Mouse (Mus musculus) kidney, embryonic 16.5 days (tissue): ENCODE results near the gene Fam110a. TPM values are rescaled to one million over a fixed set of nuclear protein-coding genes. Genes with fewer than 3 reads are reported as not detected.

Source experiments
- ATAC-seq: fragments of 200-750 bp; cut with Nextera tagmentation; 2 replicates; pipeline ENCODE4 v1.8.0; 2017; ENCODE audit warnings: moderate TSS enrichment; ENCODE audit not compliant: low FRiP score, low TSS enrichment
- H3K27ac ChIP-seq: fragments of 300-500 bp; sonication (generic); 2 replicates; pipeline ENCODE4 v1.5.1; 2014; ENCODE audit warnings: low read length
- H3K27me3 ChIP-seq: fragments of 300-500 bp; sonication (generic); 2 replicates; pipeline ENCODE4 v1.6.1; 2014; ENCODE audit warnings: low read length, control low read depth, mixed read lengths; ENCODE audit not compliant: insufficient read depth
- H3K36me3 ChIP-seq: fragments of 300-500 bp; sonication (generic); 2 replicates; pipeline ENCODE4 v1.6.1; 2014; ENCODE audit warnings: low read length, control low read depth, mixed read lengths; ENCODE audit not compliant: insufficient read depth
- H3K4me1 ChIP-seq: fragments of 300-500 bp; sonication (generic); 2 replicates; pipeline ENCODE4 v1.6.1; 2014; ENCODE audit warnings: low read length, control low read depth, mixed read lengths; ENCODE audit not compliant: insufficient read depth
- H3K4me2 ChIP-seq: fragments of 300-500 bp; sonication (generic); replicated peaks from 2 replicates; pipeline ENCODE4 v1.6.1; 2014; ENCODE audit warnings: low read depth, low read length
- H3K4me3 ChIP-seq: fragments of 300-500 bp; sonication (generic); 2 replicates; pipeline ENCODE4 v1.5.1; 2014; ENCODE audit warnings: mild to moderate bottlenecking, low read length
- H3K9ac ChIP-seq: fragments of 300-500 bp; sonication (generic); replicated peaks from 2 replicates; pipeline ENCODE4 v1.6.1; 2014; ENCODE audit warnings: low read length
- H3K9me3 ChIP-seq: fragments of 300-500 bp; sonication (generic); 2 replicates; pipeline ENCODE4 v1.6.1; 2016; ENCODE audit warnings: low read length, control low read depth
- WGBS: fragments of 180-500 bp; shearing (Covaris S2); extraction: QIAGEN DNeasy Blood & Tissue Kit; methylation state at CpG from one replicate; pipeline ENCODE4 v1.1.7; 2014; 5-methylcytosine and 5-hydroxymethylcytosine counted together
- microRNA counts: library from miRNA; unstranded; fragments of <30 nt; microRNA quantifications from one replicate; lab custom pipeline; 2016
- microRNA-seq: library from miRNA; unstranded; fragments of <30 nt; microRNA quantifications from one replicate; pipeline ENCODE4, GENCODE M21; 2016
- polyA plus RNA-seq: library from polyadenylated mRNA; unstranded; fragments of >200 nt; fragmentation: Nextera tagmentation; extraction: Ambion mirVana; gene quantifications from 2 replicates; pipeline ENCODE4 v1.2.1, GENCODE M21; 2015

Gene Fam110a
- polyA plus RNA-seq, 1 experiment from 2014 or later = 32.1 TPM

- Histone ChIP-seq H3K4me3 (no peak overlapping the region), H3K9me3 (no peaks in the 10 kb centered on the region), H3K4me1 (peaks cover 21% of the 10 kb centered on the region), H3K36me3 (no peaks in the 10 kb centered on the region), H3K9ac (no peak overlapping the region), H3K27me3 (peaks cover 4% of the 10 kb centered on the region; the same call in 1 of the 2 replicates), H3K4me2 (no peak overlapping the region), H3K27ac (peak overlapping the region; percentile 10; the same call in 1 of the 2 replicates)
- 53% methylated on average over 4 of the region's 4 CpGs for WGBS
- no peak for ATAC-seq
Measured at GRCm38 (mm10) chr2:151921596-151921995, 58.4 kb downstream of the Fam110a start.

GRCm38 (mm10) chr2:151921068-151921467, 59.0 kb downstream of the Fam110a start:
- peak overlapping the region; percentile 45; the same call in 1 of the 2 replicates for H3K27ac ChIP-seq
- no peak for ATAC-seq
- WGBS = 63% methylated on average over 8 of the region's 8 CpGs
- H3K9me3 ChIP-seq = no peaks in the 10 kb centered on the region
- H3K4me2 ChIP-seq = no peak overlapping the region
- H3K4me3 ChIP-seq = no peak overlapping the region
- peaks cover 4% of the 10 kb centered on the region; the same call in 1 of the 2 replicates for H3K27me3 ChIP-seq
- no peaks in the 10 kb centered on the region for H3K36me3 ChIP-seq
- peaks cover 26% of the 10 kb centered on the region for H3K4me1 ChIP-seq
- H3K9ac ChIP-seq = no peak overlapping the region

MicroRNAs within 50 kb of the gene (microRNA counts, 519-probe panel; counts per million panel counts)
- 104 counts per million, percentile 35 among the panel's probes with 10 or more counts for microRNA mmu-miR-1953 (lab: Ali Mortazavi, UCI)

Small RNA genes lying within 50 kb of the gene (microRNA-seq; reads per million reads assigned to microRNA genes)
- 0.95 reads per million for gene Mir1953

Other genes starting within 250 kb of the Fam110a start
- 49.3 and 50.2 TPM in 2 replicates for gene Psmf1, start 236.0 kb downstream of the Fam110a start, polyA plus RNA-seq
- 0.09 TPM in 1 of 2 replicates, not detected in the other for gene Rspo4, start 137.3 kb downstream of the Fam110a start, polyA plus RNA-seq
- gene Angpt4, start 69.0 kb downstream of the Fam110a start, polyA plus RNA-seq = 2.8 and 3.0 TPM in 2 replicates
- gene Slc52a3, start 16.3 kb upstream of the Fam110a start, polyA plus RNA-seq = 25.2 and 28.2 TPM in 2 replicates
- not detected in 2 replicates for gene Scrt2, start 101.3 kb upstream of the Fam110a start, polyA plus RNA-seq
- 16.1 and 17.9 TPM in 2 replicates for gene Srxn1, start 125.3 kb upstream of the Fam110a start, polyA plus RNA-seq
- 10.0 and 10.4 TPM in 2 replicates for gene Tcf15, start 163.3 kb upstream of the Fam110a start, polyA plus RNA-seq
- 90.5 and 95.1 TPM in 2 replicates for gene Csnk2a1, start 246.6 kb upstream of the Fam110a start, polyA plus RNA-seq